Mouse (Mus musculus) heart, embryonic 14.5 days (tissue): ENCODE results near the gene Asic4. TPM values are rescaled to one million over a fixed set of nuclear protein-coding genes. Genes with fewer than 3 reads are reported as not detected.

Experiments used
- ATAC-seq: fragments of 200-750 bp; cut with Nextera tagmentation; 2 replicates; pipeline ENCODE4 v1.8.0; 2017; ENCODE audit warnings: low read depth, moderate TSS enrichment; ENCODE audit not compliant: insufficient number of reproducible peaks, insufficient read depth, low FRiP score
- H3K27ac ChIP-seq, 2 experiments: fragments of 200-500 bp in 1 of 2; fragments of 300-500 bp in 1 of 2; sonication (generic) in 1 of 2; replicated peaks in 1 of 2; 2 replicates each; pipeline ENCODE4 v1.5.1; 2012 to 2014; ENCODE audit warnings: low read depth in 2 of 2, low read length in 2 of 2, control low read depth in 1 of 2, mild to moderate bottlenecking in 1 of 2, mixed read lengths in 1 of 2; ENCODE audit not compliant: control insufficient read depth in 1 of 2, insufficient read depth in 1 of 2
- H3K27me3 ChIP-seq: fragments of 300-500 bp; sonication (generic); 2 replicates; pipeline ENCODE4 v1.6.1; 2014; ENCODE audit warnings: mild to moderate bottlenecking, low read length, control low read depth; ENCODE audit not compliant: control insufficient read depth, insufficient read depth
- H3K36me3 ChIP-seq: fragments of 300-500 bp; sonication (generic); 2 replicates; pipeline ENCODE4 v1.6.1; 2014; ENCODE audit warnings: mild to moderate bottlenecking, control low read depth, low read length, mixed read lengths; ENCODE audit not compliant: control insufficient read depth, insufficient read depth
- H3K4me1 ChIP-seq, 2 experiments: fragments of 200-500 bp in 1 of 2; fragments of 300-500 bp in 1 of 2; sonication (generic) in 1 of 2; 2 replicates each; pipeline ENCODE4 v1.6.1; 2012 to 2014; ENCODE audit warnings: low read length in 2 of 2, control low read depth in 1 of 2, mixed read lengths in 1 of 2; ENCODE audit not compliant: control insufficient read depth in 2 of 2, insufficient read depth in 2 of 2
- H3K4me2 ChIP-seq: fragments of 300-500 bp; sonication (generic); 2 replicates; pipeline ENCODE4 v1.6.1; 2014; ENCODE audit warnings: mild to moderate bottlenecking, low read length
- H3K4me3 ChIP-seq, 2 experiments: fragments of 200-500 bp in 1 of 2; fragments of 300-500 bp in 1 of 2; sonication (generic) in 1 of 2; 2 replicates each; pipeline ENCODE4 v1.5.1; 2012 to 2014; ENCODE audit warnings: low read length in 2 of 2, mild to moderate bottlenecking in 2 of 2, control low read depth in 1 of 2, low read depth in 1 of 2, moderate library complexity in 1 of 2; ENCODE audit not compliant: control insufficient read depth in 1 of 2, insufficient read depth in 1 of 2
- H3K9ac ChIP-seq: fragments of 300-500 bp; sonication (generic); 2 replicates; pipeline ENCODE4 v1.6.1; 2014; ENCODE audit warnings: mild to moderate bottlenecking, low read length
- H3K9me3 ChIP-seq: fragments of 300-500 bp; sonication (generic); 2 replicates; pipeline ENCODE4 v1.6.1; 2016; ENCODE audit warnings: low read length, control low read depth; ENCODE audit not compliant: control insufficient read depth
- WGBS: fragments of 180-500 bp; shearing (Covaris S2); extraction: QIAGEN DNeasy Blood & Tissue Kit; methylation state at CpG from one replicate; pipeline ENCODE4 v1.1.7; 2014; 5-methylcytosine and 5-hydroxymethylcytosine counted together
- polyA plus RNA-seq: library from polyadenylated mRNA; unstranded; fragments of >200 nt; fragmentation: Nextera tagmentation; extraction: Ambion mirVana; gene quantifications from 2 replicates; pipeline ENCODE4 v1.2.1, GENCODE M21; 2014

The Asic4 gene
- polyA plus RNA-seq = 0.18 TPM in 1 of 2 replicates, not detected in the other

- 1% methylated on average over 35 of the region's 35 CpGs for WGBS
- peak within 1 kb of the TSS; percentile 2 to 31; a peak in 2 of 4 replicates for H3K4me3 ChIP-seq
Observed at GRCm38 (mm10) chr1:75450314-75451005, at the start of gene Asic4. Asic4 (plus strand) TSS chr1:75450436.

GRCm38 (mm10) chr1:75400493-75401115, 49.6 kb upstream of the Asic4 start:
- H3K4me1 ChIP-seq = peaks cover 26 to 52% of the 10 kb centered on the region in 2 experiments
- H3K27ac ChIP-seq = peak overlapping the region; percentile 96 to 100
- peak overlapping the region; percentile 82 for H3K4me2 ChIP-seq
- H3K36me3 ChIP-seq = peaks cover 68% of the 10 kb centered on the region
- no peaks in the 10 kb centered on the region for H3K9me3 ChIP-seq
- no peak for ATAC-seq
- WGBS = 19% methylated on average over 6 of the region's 6 CpGs
- peak overlapping the region; percentile 79 for H3K9ac ChIP-seq
- no peaks in the 10 kb centered on the region for H3K27me3 ChIP-seq
- H3K4me3 ChIP-seq = peak overlapping the region; percentile 39 to 48

More at GRCm38 (mm10) chr1:75450314-75451005, at the start of gene Asic4:
- Histone ChIP-seq H3K9me3 (no peaks in the 10 kb centered on the region), H3K36me3 (no peaks in the 10 kb centered on the region), H3K4me1 (peaks cover 23 to 53% of the 10 kb centered on the region in 2 experiments), H3K27me3 (peaks cover 84% of the 10 kb centered on the region), H3K27ac (no peak within 1 kb of the TSS), H3K9ac (peak within 1 kb of the TSS; percentile 44; the same call in 1 of the 2 replicates), H3K4me2 (peak within 1 kb of the TSS; percentile 64)
- ATAC-seq = no peak

- ATAC-seq = no peak
- Histone ChIP-seq H3K27ac (no peak overlapping the region), H3K36me3 (peaks cover 89% of the 10 kb centered on the region)
Observed at GRCm38 (mm10) chr1:75405547-75405946, 44.7 kb upstream of the Asic4 start.

GRCm38 (mm10) chr1:75406173-75406572, 44.1 kb upstream of the Asic4 start:
- Histone ChIP-seq H3K9me3 (no peaks in the 10 kb centered on the region), H3K27ac (peak overlapping the region in 1 of 2 experiments; percentile 87; a peak in 2 of 4 replicates), H3K36me3 (peaks cover 91% of the 10 kb centered on the region), H3K4me3 (no peak overlapping the region), H3K9ac (no peak overlapping the region), H3K27me3 (no peaks in the 10 kb centered on the region), H3K4me1 (peaks cover 24 to 44% of the 10 kb centered on the region in 2 experiments), H3K4me2 (no peak overlapping the region)
- 87% methylated on average over 15 of the region's 15 CpGs for WGBS
- no peak for ATAC-seq

More at GRCm38 (mm10) chr1:75405547-75405946, 44.7 kb upstream of the Asic4 start:
- no peak overlapping the region for H3K9ac ChIP-seq
- no peaks in the 10 kb centered on the region for H3K27me3 ChIP-seq
- WGBS = 84% methylated on average over 3 of the region's 3 CpGs
- H3K4me3 ChIP-seq = no peak overlapping the region
- no peaks in the 10 kb centered on the region for H3K9me3 ChIP-seq
- no peak overlapping the region for H3K4me2 ChIP-seq
- H3K4me1 ChIP-seq = peaks cover 29 to 50% of the 10 kb centered on the region in 2 experiments

GRCm38 (mm10) chr1:75407056-75407455, 43.2 kb upstream of the Asic4 start:
- Histone ChIP-seq H3K4me3 (no peak overlapping the region), H3K27ac (peak overlapping the region; percentile 87 to 96), H3K9me3 (no peaks in the 10 kb centered on the region), H3K9ac (peak overlapping the region; percentile 59; the same call in 1 of the 2 replicates), H3K4me1 (peaks cover 21 to 38% of the 10 kb centered on the region in 2 experiments), H3K36me3 (peaks cover 91% of the 10 kb centered on the region), H3K27me3 (no peaks in the 10 kb centered on the region), H3K4me2 (no peak overlapping the region)
- no peak for ATAC-seq
- WGBS = 78% methylated on average over 9 of the region's 9 CpGs

GRCm38 (mm10) chr1:75408210-75408609, 42.0 kb upstream of the Asic4 start:
- WGBS = 5% methylated on average over 4 of the region's 4 CpGs
- Histone ChIP-seq H3K27ac (peak overlapping the region; percentile 87 to 96), H3K4me2 (no peak overlapping the region), H3K36me3 (peaks cover 91% of the 10 kb centered on the region), H3K9me3 (no peaks in the 10 kb centered on the region), H3K27me3 (no peaks in the 10 kb centered on the region), H3K9ac (no peak overlapping the region), H3K4me1 (peaks cover 22 to 36% of the 10 kb centered on the region in 2 experiments), H3K4me3 (no peak overlapping the region)
- peak; percentile 62 for ATAC-seq

- no peak for ATAC-seq
- H3K4me3 ChIP-seq = no peak overlapping the region
- no peak overlapping the region for H3K9ac ChIP-seq
- no peak overlapping the region for H3K27ac ChIP-seq
- H3K4me1 ChIP-seq = peaks cover 25 to 37% of the 10 kb centered on the region in 2 experiments
- no peaks in the 10 kb centered on the region for H3K27me3 ChIP-seq
- peaks cover 89% of the 10 kb centered on the region for H3K36me3 ChIP-seq
- WGBS = 83% methylated on average over 7 of the region's 7 CpGs
- H3K9me3 ChIP-seq = no peaks in the 10 kb centered on the region
- H3K4me2 ChIP-seq = no peak overlapping the region
Observed at GRCm38 (mm10) chr1:75409950-75410349, 40.3 kb upstream of the Asic4 start.
